Mouse (Mus musculus) embryonic facial prominence, embryonic 13.5 days (tissue): ENCODE results near the gene Ttn. TPM values are rescaled to one million over a fixed set of nuclear protein-coding genes. Genes with fewer than 3 reads are reported as not detected.

Experiments used
- ATAC-seq: fragments of 200-750 bp; cut with Nextera tagmentation; 2 replicates; pipeline ENCODE4 v1.8.0; 2017; ENCODE audit warnings: low read depth; ENCODE audit not compliant: insufficient number of reproducible peaks, insufficient read depth, low FRiP score, low TSS enrichment
- H3K27ac ChIP-seq: fragments of 300-500 bp; sonication (generic); 2 replicates; pipeline ENCODE4 v1.5.1; 2015; ENCODE audit warnings: moderate library complexity, mild to moderate bottlenecking, inconsistent platforms
- H3K27me3 ChIP-seq: fragments of 300-500 bp; sonication (generic); 2 replicates; pipeline ENCODE4 v1.6.1; 2015; ENCODE audit warnings: mild to moderate bottlenecking, inconsistent platforms
- H3K36me3 ChIP-seq: fragments of 300-500 bp; sonication (generic); 2 replicates; pipeline ENCODE4 v1.6.1; 2015; ENCODE audit warnings: mild to moderate bottlenecking, inconsistent platforms
- H3K4me1 ChIP-seq: fragments of 300-500 bp; sonication (generic); 2 replicates; pipeline ENCODE4 v1.6.1; 2015; ENCODE audit warnings: inconsistent platforms
- H3K4me2 ChIP-seq: fragments of 300-500 bp; sonication (generic); 2 replicates; pipeline ENCODE4 v1.6.1; 2015; ENCODE audit warnings: moderate library complexity, mild to moderate bottlenecking, inconsistent platforms
- H3K4me3 ChIP-seq: fragments of 300-500 bp; sonication (generic); 2 replicates; pipeline ENCODE4 v1.5.1; 2015; ENCODE audit warnings: mild to moderate bottlenecking, inconsistent platforms
- H3K9ac ChIP-seq: fragments of 300-500 bp; sonication (generic); 2 replicates; pipeline ENCODE4 v1.6.1; 2015; ENCODE audit warnings: mild to moderate bottlenecking, inconsistent platforms
- H3K9me3 ChIP-seq: fragments of 300-500 bp; sonication (generic); 2 replicates; pipeline ENCODE4 v1.6.1; 2016; ENCODE audit warnings: inconsistent platforms
- WGBS: fragments of 180-500 bp; shearing (Covaris S2); methylation state at CpG from one replicate; pipeline ENCODE4 v1.1.7; 2015; ENCODE audit warnings: mixed read lengths; 5-methylcytosine and 5-hydroxymethylcytosine counted together
- polyA plus RNA-seq: library from polyadenylated mRNA; unstranded; fragments of >200 nt; fragmentation: Nextera tagmentation; extraction: Ambion mirVana; gene quantifications from 2 replicates; pipeline ENCODE4 v1.2.1, GENCODE M21; 2015

The Ttn gene
- polyA plus RNA-seq, 1 experiment from 2014 or later = 14.6 TPM

- H3K9ac ChIP-seq = no peak overlapping the region
- no peak overlapping the region for H3K27ac ChIP-seq
- ATAC-seq = no peak
- no peaks in the 10 kb centered on the region for H3K9me3 ChIP-seq
- no peak overlapping the region for H3K4me3 ChIP-seq
- H3K27me3 ChIP-seq = no peaks in the 10 kb centered on the region
- H3K4me2 ChIP-seq = no peak overlapping the region
- no peaks in the 10 kb centered on the region for H3K4me1 ChIP-seq
- peaks cover 73% of the 10 kb centered on the region for H3K36me3 ChIP-seq
- WGBS = 87% methylated on average over 5 of the region's 5 CpGs
These were observed 288.6 kb downstream of the Ttn start for GRCm38 (mm10) chr2:76693765-76694164.

- H3K36me3 ChIP-seq = peaks cover 83% of the 10 kb centered on the region
- no peak overlapping the region for H3K27ac ChIP-seq
- H3K4me1 ChIP-seq = no peaks in the 10 kb centered on the region
- H3K9me3 ChIP-seq = no peaks in the 10 kb centered on the region
- no peak overlapping the region for H3K4me3 ChIP-seq
- H3K9ac ChIP-seq = no peak overlapping the region
- H3K4me2 ChIP-seq = no peak overlapping the region
- WGBS = 81% methylated on average over 12 of the region's 12 CpGs
- no peaks in the 10 kb centered on the region for H3K27me3 ChIP-seq
- ATAC-seq = no peak
These were observed 291.7 kb downstream of the Ttn start for GRCm38 (mm10) chr2:76690436-76691204.

- ATAC-seq = no peak
- 52% methylated on average over 7 of the region's 7 CpGs for WGBS
- H3K36me3 ChIP-seq = peaks cover 84% of the 10 kb centered on the region
These were observed 294.2 kb downstream of the Ttn start for GRCm38 (mm10) chr2:76688162-76688561.

GRCm38 (mm10) chr2:76687608-76688007, 294.7 kb downstream of the Ttn start:
- no peak for ATAC-seq
- no peak overlapping the region for H3K9ac ChIP-seq
- no peaks in the 10 kb centered on the region for H3K27me3 ChIP-seq
- H3K36me3 ChIP-seq = peaks cover 84% of the 10 kb centered on the region
- 79% methylated on average over 3 of the region's 3 CpGs for WGBS
- no peaks in the 10 kb centered on the region for H3K9me3 ChIP-seq
- H3K4me2 ChIP-seq = no peak overlapping the region
- no peaks in the 10 kb centered on the region for H3K4me1 ChIP-seq
- no peak overlapping the region for H3K4me3 ChIP-seq
- H3K27ac ChIP-seq = no peak overlapping the region

More at GRCm38 (mm10) chr2:76688162-76688561, 294.2 kb downstream of the Ttn start:
- no peaks in the 10 kb centered on the region for H3K27me3 ChIP-seq
- H3K9ac ChIP-seq = no peak overlapping the region
- H3K9me3 ChIP-seq = no peaks in the 10 kb centered on the region
- H3K4me2 ChIP-seq = no peak overlapping the region
- H3K4me3 ChIP-seq = no peak overlapping the region
- H3K4me1 ChIP-seq = no peaks in the 10 kb centered on the region
- H3K27ac ChIP-seq = no peak overlapping the region

GRCm38 (mm10) chr2:76686986-76687385, 295.4 kb downstream of the Ttn start:
- H3K27ac ChIP-seq = no peak overlapping the region
- WGBS = 88% methylated on average over 3 of the region's 3 CpGs
- H3K4me1 ChIP-seq = no peaks in the 10 kb centered on the region
- no peak for ATAC-seq
- no peak overlapping the region for H3K9ac ChIP-seq
- peaks cover 84% of the 10 kb centered on the region for H3K36me3 ChIP-seq
- H3K27me3 ChIP-seq = no peaks in the 10 kb centered on the region
- H3K9me3 ChIP-seq = no peaks in the 10 kb centered on the region
- no peak overlapping the region for H3K4me3 ChIP-seq
- H3K4me2 ChIP-seq = no peak overlapping the region

GRCm38 (mm10) chr2:76682301-76682700, 300.0 kb downstream of the Ttn start:
- no peaks in the 10 kb centered on the region for H3K9me3 ChIP-seq
- H3K4me3 ChIP-seq = no peak overlapping the region
- ATAC-seq = no peak
- H3K4me2 ChIP-seq = no peak overlapping the region
- no peaks in the 10 kb centered on the region for H3K27me3 ChIP-seq
- WGBS = 94% methylated on average over 8 of the region's 8 CpGs
- H3K9ac ChIP-seq = no peak overlapping the region
- H3K27ac ChIP-seq = no peak overlapping the region
- H3K36me3 ChIP-seq = peaks cover 73% of the 10 kb centered on the region
- 0 out of 2 replicates have a peak, but pooled peaks cover 2% of the 10 kb centered on the region for H3K4me1 ChIP-seq

- H3K27me3 ChIP-seq = no peaks in the 10 kb centered on the region
- H3K9ac ChIP-seq = peak overlapping the region; percentile 93
- H3K4me2 ChIP-seq = peak overlapping the region; percentile 71
- 56% methylated on average over 13 of the region's 13 CpGs for WGBS
- H3K27ac ChIP-seq = no peak overlapping the region
- H3K4me1 ChIP-seq = peaks cover 25% of the 10 kb centered on the region
- peaks cover 17% of the 10 kb centered on the region; the same call in 1 of the 2 replicates for H3K36me3 ChIP-seq
- ATAC-seq = no peak
- peak overlapping the region; percentile 91 for H3K4me3 ChIP-seq
- no peaks in the 10 kb centered on the region for H3K9me3 ChIP-seq
These were observed 305.7 kb downstream of the Ttn start for GRCm38 (mm10) chr2:76676401-76677226.

GRCm38 (mm10) chr2:76675949-76676348, 306.4 kb downstream of the Ttn start:
- Histone ChIP-seq H3K4me1 (peaks cover 26% of the 10 kb centered on the region), H3K27me3 (no peaks in the 10 kb centered on the region), H3K36me3 (peaks cover 16% of the 10 kb centered on the region; the same call in 1 of the 2 replicates), H3K4me3 (peak overlapping the region; percentile 91), H3K4me2 (peak overlapping the region; percentile 71), H3K9ac (peak overlapping the region; percentile 93), H3K9me3 (no peaks in the 10 kb centered on the region), H3K27ac (no peak overlapping the region)
- 7% methylated on average over 4 of the region's 4 CpGs for WGBS
- no peak for ATAC-seq

GRCm38 (mm10) chr2:76675451-76675850, 306.9 kb downstream of the Ttn start:
- 1% methylated on average over 43 of the region's 44 CpGs for WGBS
- Histone ChIP-seq H3K9me3 (no peaks in the 10 kb centered on the region), H3K27ac (peak overlapping the region; percentile 81), H3K4me1 (peaks cover 26% of the 10 kb centered on the region), H3K4me3 (peak overlapping the region; percentile 91), H3K27me3 (no peaks in the 10 kb centered on the region), H3K4me2 (peak overlapping the region; percentile 71), H3K9ac (peak overlapping the region; percentile 93), H3K36me3 (peaks cover 14% of the 10 kb centered on the region; the same call in 1 of the 2 replicates)
- no peak for ATAC-seq

GRCm38 (mm10) chr2:76674725-76675427, 307.5 kb downstream of the Ttn start, which contains the start of gene Plekha3:
Plekha3 (plus strand) TSS chr2:76675281.
- WGBS = 4% methylated on average over 52 of the region's 52 CpGs
- Histone ChIP-seq H3K4me2 (peak within 1 kb of the TSS; percentile 71), H3K9me3 (no peaks in the 10 kb centered on the region), H3K4me3 (peak within 1 kb of the TSS; percentile 91), H3K9ac (peak within 1 kb of the TSS; percentile 93), H3K36me3 (peaks cover 9% of the 10 kb centered on the region; the same call in 1 of the 2 replicates), H3K4me1 (peaks cover 26% of the 10 kb centered on the region), H3K27me3 (no peaks in the 10 kb centered on the region), H3K27ac (peak within 1 kb of the TSS; percentile 81)
- peak; percentile 71; the same call in 1 of the 2 replicates for ATAC-seq

GRCm38 (mm10) chr2:76673472-76674081, 308.8 kb downstream of the Ttn start:
- WGBS = 35% methylated on average over 7 of the region's 7 CpGs
- Histone ChIP-seq H3K4me2 (peak overlapping the region; percentile 69), H3K9me3 (no peaks in the 10 kb centered on the region), H3K36me3 (peaks cover 5% of the 10 kb centered on the region), H3K9ac (no peak overlapping the region), H3K4me1 (peaks cover 26% of the 10 kb centered on the region), H3K4me3 (peak overlapping the region; percentile 56), H3K27me3 (no peaks in the 10 kb centered on the region), H3K27ac (peak overlapping the region; percentile 83; the same call in 1 of the 2 replicates)
- ATAC-seq = no peak
